Mouse (Mus musculus): Measurements from ENCODE around the gene Ccdc65.

GRCm38 (mm10) chr15:98677977-98678376 lies 30.0 kb upstream of the Ccdc65 start:
- no peak for TF ChIP-seq CTCF (IDR thresholded peaks at IDR 0.05; ENCODE audit: borderline replicate concordance, extremely low read depth, insufficient read depth, insufficient read length)
- TF ChIP-seq POLR2A (IDR thresholded peaks at IDR 0.05; ENCODE audit: borderline replicate concordance, extremely low read depth, insufficient read depth, insufficient read length, poor library complexity, severe bottlenecking): no peak

Data from brain, embryonic 14.5 days (tissue).